Mouse (Mus musculus): ENCODE measurements around the gene Mul1. TPM values are rescaled to one million over a fixed set of nuclear protein-coding genes. Genes with fewer than 3 reads are reported as not detected.

Mul1 gene
- polyA plus RNA-seq, 1 experiment, result 23.9 TPM

Other genes starting within 250 kb of the Mul1 start
- 171 and 179 TPM in 2 replicates for gene Hp1bp3, start 218.4 kb upstream of the Mul1 start, polyA plus RNA-seq (2012; rRNA removed)
- gene Sh2d5, start 184.3 kb upstream of the Mul1 start, polyA plus RNA-seq (2012; rRNA removed), result 62.1 and 67.9 TPM in 2 replicates
- 21.8 and 23.3 TPM in 2 replicates for gene Kif17, start 184.2 kb upstream of the Mul1 start, polyA plus RNA-seq (2012; rRNA removed)
- gene Ddost, start 129.9 kb upstream of the Mul1 start, polyA plus RNA-seq (2012; rRNA removed), result 89.8 and 93.1 TPM in 2 replicates
- gene Pink1, start 108.4 kb upstream of the Mul1 start, polyA plus RNA-seq (2012; rRNA removed), result 327 and 338 TPM in 2 replicates
- 3.6 and 3.7 TPM in 2 replicates for gene Cda, start 66.7 kb upstream of the Mul1 start, polyA plus RNA-seq (2012; rRNA removed)
- 19.2 and 19.9 TPM in 2 replicates for gene Fam43b, start 38.1 kb upstream of the Mul1 start, polyA plus RNA-seq (2012; rRNA removed)
- gene Camk2n1, start 19.6 kb downstream of the Mul1 start, polyA plus RNA-seq (2012; rRNA removed), result 644 and 776 TPM in 2 replicates
- 2.4 TPM in 2 replicates for gene Vwa5b1, start 201.2 kb downstream of the Mul1 start, polyA plus RNA-seq (2012; rRNA removed)

All from frontal cortex, adult 2 months (tissue).